16 mouse cellular contexts compared by ENCODE assay signal in the genomic region with DNA sequence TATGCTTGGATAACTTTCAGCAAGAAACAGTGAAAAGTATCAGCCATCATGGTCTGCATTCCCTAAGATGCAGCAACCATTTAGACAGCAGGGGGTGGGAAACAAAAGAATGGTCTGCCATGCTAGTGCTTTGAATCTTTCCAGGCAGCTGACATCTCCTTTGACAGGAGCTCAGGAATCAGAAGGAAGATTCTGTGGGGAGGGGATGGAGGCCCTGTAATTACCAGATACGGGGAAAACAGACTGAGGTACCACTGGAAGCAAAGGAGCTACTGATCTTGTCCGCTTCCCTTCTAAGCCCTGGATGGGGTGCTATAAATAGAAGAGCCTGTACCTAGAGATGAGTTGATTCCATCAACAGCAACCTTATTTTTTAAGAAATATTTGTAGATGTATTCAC.
DNase-seq lines count a peak whose midpoint lies in the region; ATAC-seq lines count a peak whose summit lies in the region.
"Had no signal": no experiment of that assay in that cellular context is flagged by ENCODE, and none has a peak within 500 bp of the region (broad histone marks: within the 10 kb centered on the region; RNA-seq: fewer than 3 reads in every experiment).

No protein-coding gene starts in this region.

- H3K4me3 ChIP-seq in forebrain, embryonic 14.5 days (ENCODE audit: low read depth, low read length): no peak overlapping the region
- no peak overlapping the region for H3K4me3 ChIP-seq in midbrain, embryonic 11.5 days (ENCODE audit: low read depth, low read length)
- H3K4me3 ChIP-seq: heart, adult 2 months; liver, embryonic 15.5 days; megakaryocyte, embryonic 14.5 days; stomach, embryonic 15.5 days had no signal

- H3K4me1 ChIP-seq in forebrain, embryonic 14.5 days (ENCODE audit: control insufficient read depth, insufficient read depth, low read length): peaks cover 2% of the 10 kb centered on the region; the same call in 1 of the 2 replicates
- H3K4me1 ChIP-seq in midbrain, embryonic 11.5 days (ENCODE audit: control insufficient read depth, insufficient read depth, low read length): no peaks in the 10 kb centered on the region
- H3K4me1 ChIP-seq: liver, embryonic 15.5 days; megakaryocyte, embryonic 14.5 days; stomach, embryonic 15.5 days had no signal

- H3K27me3 ChIP-seq in forebrain, embryonic 14.5 days (replicated peaks; ENCODE audit: control insufficient read depth, insufficient read depth, low read length): no peaks in the 10 kb centered on the region
- no peaks in the 10 kb centered on the region for H3K27me3 ChIP-seq in midbrain, embryonic 11.5 days (ENCODE audit: control insufficient read depth, insufficient read depth, low read length)
- H3K27me3 ChIP-seq: liver, embryonic 15.5 days; megakaryocyte, embryonic 14.5 days; stomach, embryonic 15.5 days had no signal

- no peak overlapping the region for H3K27ac ChIP-seq in forebrain, embryonic 14.5 days (ENCODE audit: low read depth, low read length)
- no peak overlapping the region for H3K27ac ChIP-seq in midbrain, embryonic 11.5 days (ENCODE audit: low read depth, low read length)
- H3K27ac ChIP-seq: heart, adult 2 months; liver, embryonic 15.5 days; stomach, embryonic 15.5 days had no signal

- 13% methylated on average over 2 of the region's 2 CpGs for WGBS in forebrain, embryonic 14.5 days
- 21% methylated on average over 2 of the region's 2 CpGs for WGBS in midbrain, embryonic 11.5 days

- peak; percentile 72; the same call in 1 of the 2 replicates for ATAC-seq in forebrain, embryonic 14.5 days
- ATAC-seq in midbrain, embryonic 11.5 days (ENCODE audit: low FRiP score): peak; percentile 76
- no peak for ATAC-seq in megakaryocyte progenitor cell, adult 5-6 weeks (replicated peaks; ENCODE audit: poor library complexity)
- ATAC-seq: lung, postnatal 0 days had no signal

- H3K36me3 ChIP-seq in forebrain, embryonic 14.5 days (ENCODE audit: control insufficient read depth, insufficient read depth, low read length): no peaks in the 10 kb centered on the region
- H3K36me3 ChIP-seq in midbrain, embryonic 11.5 days (ENCODE audit: control insufficient read depth, insufficient read depth, low read length): no peaks in the 10 kb centered on the region
- H3K36me3 ChIP-seq: liver, embryonic 15.5 days; stomach, embryonic 15.5 days had no signal

- H3K9ac ChIP-seq in forebrain, embryonic 14.5 days (ENCODE audit: low read length): no peak overlapping the region
- no peak overlapping the region for H3K9ac ChIP-seq in midbrain, embryonic 11.5 days (ENCODE audit: low read length)
- H3K9ac ChIP-seq: liver, embryonic 15.5 days; stomach, embryonic 15.5 days had no signal

- no peaks in the 10 kb centered on the region for H3K9me3 ChIP-seq in forebrain, embryonic 14.5 days (replicated peaks; ENCODE audit: control insufficient read depth, low read length)
- no peaks in the 10 kb centered on the region for H3K9me3 ChIP-seq in midbrain, embryonic 11.5 days (ENCODE audit: control insufficient read depth, low read length)
- H3K9me3 ChIP-seq: liver, embryonic 15.5 days; stomach, embryonic 15.5 days had no signal

- peak; percentile 41 for DNase-seq in embryo, embryonic 10.5 days (ENCODE audit: low spot score)
- peak; percentile 42 for DNase-seq in forebrain, embryonic 14.5 days (ENCODE audit: low spot score)
- DNase-seq in midbrain, embryonic 11.5 days (ENCODE audit: low spot score, missing footprints): peak; percentile 84
- DNase-seq in retina, postnatal 1 day: peak; percentile 16
- no peak for DNase-seq in c-Kit-positive CD71-positive TER-119-positive erythroid progenitor cells, embryonic 14.5 days (ENCODE audit: low spot score)
- no peak for DNase-seq in left cerebral cortex, adult 8-10 months (ENCODE audit: low spot score in 2 of 2)
- DNase-seq: cerebellum, adult 18-20 months; heart, adult 2 months; kidney, adult 8-10 months; kidney, postnatal 36 days; right cerebral cortex, postnatal 14 days had no signal

- no peak overlapping the region for H3K4me2 ChIP-seq in forebrain, embryonic 14.5 days (ENCODE audit: low read length)
- H3K4me2 ChIP-seq in midbrain, embryonic 11.5 days: no peak overlapping the region
- H3K4me2 ChIP-seq: liver, embryonic 15.5 days; stomach, embryonic 15.5 days had no signal

Comparison
In these comparisons a context has a peak if more than half of its experiments do, and no peak if none do; other contexts are left out.
1. DNase-seq: peak in embryo, embryonic 10.5 days (single experiment), forebrain, embryonic 14.5 days (single experiment), midbrain, embryonic 11.5 days (single experiment) and retina, postnatal 1 day (single experiment); none in c-Kit-positive CD71-positive TER-119-positive erythroid progenitor cells, embryonic 14.5 days (single experiment) and left cerebral cortex, adult 8-10 months (0 of 2).